Mouse (Mus musculus): ENCODE results near the gene Acsl5.

GRCm38 (mm10) chr19:55216876-55217275 lies 34.9 kb upstream of the Acsl5 start:
- TF ChIP-seq CTCF (IDR thresholded peaks at IDR 0.05; ENCODE audit: low read depth) (no peak), EP300 (IDR thresholded peaks at IDR 0.05; ENCODE audit: low read depth) (no peak)
